Mouse (Mus musculus) lung, embryonic 14.5 days (tissue): ENCODE measurements around the gene Srek1. TPM values are rescaled to one million over a fixed set of nuclear protein-coding genes. Genes with fewer than 3 reads are reported as not detected.

Experiments used
- ATAC-seq: fragments of 200-750 bp; cut with Nextera tagmentation; 2 replicates; pipeline ENCODE4 v1.8.0; 2017; ENCODE audit warnings: mild to moderate bottlenecking, moderate TSS enrichment, moderate library complexity; ENCODE audit not compliant: insufficient read depth
- DNase-seq: peaks from one replicate; pipeline ENCODE4 v3.0.0-alpha.2; 2015
- H3K27ac ChIP-seq: fragments of 300-500 bp; sonication (generic); 2 replicates; pipeline ENCODE4 v1.5.1; 2014; ENCODE audit warnings: low read depth, mild to moderate bottlenecking, moderate library complexity
- H3K27me3 ChIP-seq: fragments of 300-500 bp; sonication (generic); 2 replicates; pipeline ENCODE4 v1.6.1; 2014; ENCODE audit warnings: low read length, control low read depth; ENCODE audit not compliant: insufficient read depth
- H3K36me3 ChIP-seq: fragments of 300-500 bp; sonication (generic); 2 replicates; pipeline ENCODE4 v1.6.1; 2014; ENCODE audit warnings: control low read depth; ENCODE audit not compliant: insufficient read depth
- H3K4me1 ChIP-seq: fragments of 300-500 bp; sonication (generic); 2 replicates; pipeline ENCODE4 v1.6.1; 2014; ENCODE audit warnings: antibody characterized with exemption, control low read depth; ENCODE audit not compliant: insufficient read depth
- H3K4me2 ChIP-seq: fragments of 300-500 bp; sonication (generic); 2 replicates; pipeline ENCODE4 v1.6.1; 2014; ENCODE audit warnings: mild to moderate bottlenecking
- H3K4me3 ChIP-seq: fragments of 300-500 bp; sonication (generic); 2 replicates; pipeline ENCODE4 v1.5.1; 2014; ENCODE audit warnings: low read depth, low read length
- H3K9ac ChIP-seq: fragments of 300-500 bp; sonication (generic); 2 replicates; pipeline ENCODE4 v1.6.1; 2014
- H3K9me3 ChIP-seq: fragments of 300-500 bp; sonication (generic); 2 replicates; pipeline ENCODE4 v1.6.1; 2016; ENCODE audit warnings: low read depth, low read length, control low read depth
- CTCF ChIP-seq: IDR thresholded peaks from 2 replicates; pipeline ENCODE4 v1.5.1; 2016; ENCODE audit warnings: antibody characterized with exemption, low read depth
- WGBS: fragments of 180-500 bp; shearing (Covaris S2); extraction: QIAGEN DNeasy Blood & Tissue Kit; methylation state at CpG from one replicate; pipeline ENCODE4 v1.1.7; 2014; 5-methylcytosine and 5-hydroxymethylcytosine counted together
- polyA plus RNA-seq: library from polyadenylated mRNA; unstranded; fragments of >200 nt; fragmentation: Nextera tagmentation; extraction: Ambion mirVana; gene quantifications from 2 replicates; pipeline ENCODE4 v1.2.1, GENCODE M21; 2014

Srek1 gene
- polyA plus RNA-seq, 1 experiment from 2014 or later: 103 TPM

GRCm38 (mm10) chr13:103767935-103768334, 6.5 kb downstream of the Srek1 start:
- DNase-seq (no peak), ATAC-seq (no peak)
- no peak overlapping the region for H3K27ac ChIP-seq
- no peak for TF ChIP-seq CTCF
- H3K4me1 ChIP-seq: peaks cover 5% of the 10 kb centered on the region
- no peak overlapping the region for H3K4me3 ChIP-seq
- no peaks in the 10 kb centered on the region for H3K9me3 ChIP-seq
- WGBS: 57% methylated on average over 5 of the region's 5 CpGs
- no peak overlapping the region for H3K4me2 ChIP-seq
- H3K36me3 ChIP-seq: peaks cover 37% of the 10 kb centered on the region
- H3K9ac ChIP-seq: no peak overlapping the region
- H3K27me3 ChIP-seq: no peaks in the 10 kb centered on the region

- peaks cover 69% of the 10 kb centered on the region for H3K36me3 ChIP-seq
- DNase-seq: no peak
- no peak overlapping the region for H3K4me2 ChIP-seq
- no peak for TF ChIP-seq CTCF
- no peak overlapping the region for H3K9ac ChIP-seq
- no peaks in the 10 kb centered on the region for H3K4me1 ChIP-seq
- H3K27me3 ChIP-seq: no peaks in the 10 kb centered on the region
- WGBS: 86% methylated on average over 1 of the region's 1 CpGs
- no peaks in the 10 kb centered on the region for H3K9me3 ChIP-seq
- H3K27ac ChIP-seq: no peak overlapping the region
- no peak overlapping the region for H3K4me3 ChIP-seq
- no peak for ATAC-seq
Observed at GRCm38 (mm10) chr13:103763640-103764039, 10.8 kb downstream of the Srek1 start.

DNA sequence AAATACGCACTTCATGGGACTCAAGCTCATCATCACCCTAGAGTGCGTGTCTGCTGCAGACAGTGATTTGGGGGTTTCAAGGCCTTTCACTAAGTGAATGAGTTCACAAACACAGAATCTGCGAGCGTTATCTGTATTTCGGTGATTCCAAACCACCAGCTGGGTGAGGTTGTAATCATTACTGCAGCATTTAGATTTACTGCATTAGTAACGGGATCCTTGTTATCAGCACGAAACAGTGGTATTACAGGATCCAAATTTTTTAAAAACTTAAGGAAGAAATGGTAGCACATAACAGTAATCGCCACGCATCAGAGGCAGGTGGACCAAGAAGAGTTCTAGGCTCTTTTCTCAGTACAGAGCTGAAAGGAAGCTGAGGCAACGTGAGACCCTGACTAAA, 12.4 kb downstream of the Srek1 start:
- H3K27ac ChIP-seq: no peak overlapping the region
- no peak overlapping the region for H3K9ac ChIP-seq
- H3K36me3 ChIP-seq: peaks cover 74% of the 10 kb centered on the region
- no peak for TF ChIP-seq CTCF
- no peak for DNase-seq
- 90% methylated on average over 10 of the region's 10 CpGs for WGBS
- H3K4me1 ChIP-seq: no peaks in the 10 kb centered on the region
- no peak for ATAC-seq
- no peaks in the 10 kb centered on the region for H3K27me3 ChIP-seq
- H3K9me3 ChIP-seq: no peaks in the 10 kb centered on the region
- no peak overlapping the region for H3K4me2 ChIP-seq
- no peak overlapping the region for H3K4me3 ChIP-seq

DNA sequence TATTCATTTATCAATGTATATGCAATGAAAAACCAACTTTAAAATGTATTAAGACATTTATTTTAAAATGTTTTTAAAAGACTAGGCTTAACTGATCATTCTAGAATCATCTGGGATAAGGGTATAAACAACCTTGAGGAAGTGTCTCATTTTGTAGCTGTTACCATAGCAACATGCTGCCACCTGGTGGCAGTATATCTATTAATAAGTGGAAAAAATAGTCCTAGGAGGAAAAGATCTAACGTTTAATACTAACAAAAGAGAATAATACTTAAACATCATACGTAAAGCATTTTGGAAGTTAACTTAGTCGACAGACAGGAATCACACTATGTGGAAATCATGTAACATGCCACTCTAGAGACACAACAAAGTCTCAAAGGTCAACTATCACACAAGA, 23.0 kb downstream of the Srek1 start:
- TF ChIP-seq CTCF: peak; percentile 62
- ATAC-seq (no peak), DNase-seq (peak; percentile 82)
- Histone ChIP-seq H3K36me3 (peaks cover 81% of the 10 kb centered on the region), H3K9ac (no peak overlapping the region), H3K27ac (no peak overlapping the region), H3K27me3 (no peaks in the 10 kb centered on the region), H3K9me3 (no peaks in the 10 kb centered on the region), H3K4me2 (no peak overlapping the region), H3K4me3 (no peak overlapping the region), H3K4me1 (no peaks in the 10 kb centered on the region)
- WGBS: 30% methylated on average over 3 of the region's 3 CpGs

DNA sequence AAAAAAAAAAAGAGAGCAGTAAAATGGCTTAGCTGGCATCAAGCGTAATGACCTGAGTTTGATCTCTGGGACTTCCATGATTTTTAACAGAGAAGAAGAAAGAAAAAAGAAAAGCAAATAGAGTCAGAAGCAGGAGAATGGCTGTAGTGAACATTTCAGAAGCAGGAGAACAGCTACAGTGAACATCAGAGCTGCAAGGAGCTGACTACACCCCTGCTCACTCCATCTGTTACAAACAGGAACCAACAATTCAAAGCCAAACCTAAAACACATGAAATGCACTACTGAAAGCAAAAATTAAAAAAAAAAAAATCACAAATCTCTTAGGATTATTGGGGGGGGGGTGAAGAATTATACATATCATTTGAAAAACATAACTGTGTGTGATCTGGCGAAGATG, 28.7 kb downstream of the Srek1 start:
- no peak for DNase-seq
- ATAC-seq: no peak
- Histone ChIP-seq H3K27me3 (no peaks in the 10 kb centered on the region), H3K9ac (no peak overlapping the region), H3K4me3 (no peak overlapping the region), H3K4me1 (no peaks in the 10 kb centered on the region), H3K4me2 (no peak overlapping the region), H3K27ac (no peak overlapping the region), H3K36me3 (peaks cover 90% of the 10 kb centered on the region), H3K9me3 (no peaks in the 10 kb centered on the region)
- WGBS: 95% methylated on average over 2 of the region's 2 CpGs
- no peak for TF ChIP-seq CTCF

DNA sequence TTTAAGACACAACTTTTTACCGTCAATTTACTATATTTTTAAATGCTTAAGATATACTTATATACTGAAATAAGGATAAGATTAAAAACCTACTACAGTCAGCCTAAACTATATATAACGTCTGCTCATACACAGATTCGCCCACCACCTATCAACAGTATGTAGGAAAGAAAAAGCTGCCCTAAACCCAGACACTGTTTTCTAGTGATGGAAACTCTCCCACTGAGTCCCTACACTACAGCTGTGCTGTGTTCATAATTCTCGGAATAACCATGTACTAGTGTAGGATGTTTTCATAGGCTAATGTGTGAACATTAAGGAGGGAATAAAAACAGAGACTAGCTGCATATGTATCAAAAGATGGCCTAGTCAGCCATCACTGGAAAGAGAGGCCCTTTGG, 29.2 kb downstream of the Srek1 start:
- ATAC-seq (no peak), DNase-seq (no peak)
- TF ChIP-seq CTCF: no peak
- H3K4me3 ChIP-seq: no peak overlapping the region
- no peak overlapping the region for H3K4me2 ChIP-seq
- H3K9me3 ChIP-seq: no peaks in the 10 kb centered on the region
- no peak overlapping the region for H3K27ac ChIP-seq
- 91% methylated on average over 4 of the region's 4 CpGs for WGBS
- H3K4me1 ChIP-seq: no peaks in the 10 kb centered on the region
- no peaks in the 10 kb centered on the region for H3K27me3 ChIP-seq
- H3K9ac ChIP-seq: no peak overlapping the region
- peaks cover 87% of the 10 kb centered on the region for H3K36me3 ChIP-seq

DNA sequence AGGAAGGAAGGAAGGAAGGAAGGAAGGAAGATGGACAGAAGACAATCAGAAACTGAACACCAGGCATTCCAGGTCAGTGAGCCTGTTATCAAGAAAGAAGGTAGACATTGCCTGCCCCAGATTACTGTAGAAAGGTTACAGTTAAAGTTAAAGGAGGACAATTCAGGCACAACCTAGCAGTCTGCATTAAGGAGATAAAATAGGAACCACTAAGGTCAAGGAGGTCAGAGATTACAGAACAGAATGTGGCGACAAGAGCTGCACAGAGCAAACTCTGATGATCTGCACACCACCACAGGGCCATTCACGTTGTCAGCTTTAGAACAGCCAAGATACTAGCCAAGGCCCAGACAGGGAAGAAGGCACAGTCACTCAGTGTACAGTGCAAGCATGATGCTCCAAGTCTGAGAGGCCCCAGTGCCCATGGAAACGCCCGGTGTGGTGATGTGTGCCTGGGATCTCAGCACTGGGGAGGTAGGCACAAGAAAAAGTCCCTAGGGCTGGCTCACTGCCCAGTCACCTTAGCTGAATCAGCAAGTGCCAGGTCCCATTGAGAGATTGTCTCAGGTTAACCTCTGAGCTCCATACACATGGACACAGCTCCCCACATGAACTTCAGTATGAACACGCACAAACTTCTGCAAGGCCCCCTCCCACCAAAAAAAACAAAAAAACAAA, 38.9 kb downstream of the Srek1 start:
- H3K4me1 ChIP-seq: no peaks in the 10 kb centered on the region
- 80% methylated on average over 5 of the region's 5 CpGs for WGBS
- H3K27ac ChIP-seq: no peak overlapping the region
- H3K36me3 ChIP-seq: peaks cover 48% of the 10 kb centered on the region
- TF ChIP-seq CTCF: no peak
- no peaks in the 10 kb centered on the region for H3K27me3 ChIP-seq
- ATAC-seq (peak; percentile 44; the same call in 1 of the 2 replicates), DNase-seq (no peak)
- H3K4me2 ChIP-seq: no peak overlapping the region
- H3K9me3 ChIP-seq: no peaks in the 10 kb centered on the region
- no peak overlapping the region for H3K9ac ChIP-seq
- no peak overlapping the region for H3K4me3 ChIP-seq
